Mouse (Mus musculus): Measurements from ENCODE around the gene Gdf2.

DNA sequence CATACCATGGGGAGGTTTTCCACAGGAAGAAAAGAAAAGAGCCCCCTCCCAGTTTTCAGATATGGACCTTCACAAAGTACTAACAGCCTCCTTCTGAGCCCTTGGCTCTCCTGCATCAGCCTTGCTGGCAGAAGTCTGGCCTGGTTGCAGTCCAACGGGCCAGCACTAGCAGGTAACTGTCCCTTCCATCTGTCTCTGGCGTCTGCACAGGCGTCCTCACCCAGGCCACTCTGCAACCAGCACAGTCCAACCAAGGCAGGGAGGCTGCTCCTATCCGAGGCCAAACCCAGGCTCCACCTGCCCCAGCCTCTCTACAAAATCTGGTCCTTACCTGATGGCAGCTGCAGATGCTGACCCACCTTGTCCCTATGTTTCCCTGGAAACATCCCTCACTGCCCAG is 51.1 kb downstream of the Gdf2 start:
- TF ChIP-seq CTCF (conservative IDR thresholded peaks at IDR 0.05; ENCODE audit: insufficient read depth, insufficient read length, low read depth, low read length): no peak
- no peak for TF ChIP-seq POLR2A (IDR thresholded peaks at IDR 0.05; ENCODE audit: low read depth, low read length)
